Mouse (Mus musculus) kidney, adult 11 months (tissue): ENCODE results near the gene Lrp2.

ENCODE experiments used
- DNase-seq: peaks from one replicate; pipeline ENCODE4 v3.0.0; 2022

Gene Lrp2

DNA sequence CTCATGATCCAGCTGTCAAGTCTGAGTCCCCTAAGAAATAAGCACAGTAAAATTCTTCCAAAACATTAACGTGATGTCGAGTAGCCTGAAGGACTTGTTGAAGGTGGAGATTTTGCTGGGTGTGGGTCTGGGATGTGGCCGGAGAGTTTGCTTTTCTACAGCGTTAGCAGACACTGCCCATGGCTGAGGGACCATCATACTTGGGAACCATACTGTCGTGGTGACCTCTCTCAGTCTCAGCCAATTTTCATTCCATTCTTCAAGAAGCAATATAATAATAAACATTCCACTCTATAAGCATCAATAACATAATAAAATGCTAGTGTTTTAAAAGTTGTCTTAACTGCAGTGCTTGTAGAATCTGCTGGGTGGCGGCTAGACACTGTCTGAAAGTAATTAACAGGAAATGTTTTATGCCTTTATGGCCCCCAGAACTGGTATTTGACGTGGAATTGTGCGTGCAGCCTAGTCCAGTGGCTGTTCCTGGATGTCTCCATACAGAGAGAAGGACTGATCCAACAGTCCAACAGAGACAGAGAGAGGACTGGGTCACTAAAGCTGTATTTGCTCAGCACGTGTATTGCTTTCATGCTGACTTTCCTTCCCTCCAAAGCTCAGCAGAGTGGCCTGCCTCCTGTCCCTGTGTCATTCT is 190.1 kb downstream of the Lrp2 start:
- DNase-seq, result no peak

DNA sequence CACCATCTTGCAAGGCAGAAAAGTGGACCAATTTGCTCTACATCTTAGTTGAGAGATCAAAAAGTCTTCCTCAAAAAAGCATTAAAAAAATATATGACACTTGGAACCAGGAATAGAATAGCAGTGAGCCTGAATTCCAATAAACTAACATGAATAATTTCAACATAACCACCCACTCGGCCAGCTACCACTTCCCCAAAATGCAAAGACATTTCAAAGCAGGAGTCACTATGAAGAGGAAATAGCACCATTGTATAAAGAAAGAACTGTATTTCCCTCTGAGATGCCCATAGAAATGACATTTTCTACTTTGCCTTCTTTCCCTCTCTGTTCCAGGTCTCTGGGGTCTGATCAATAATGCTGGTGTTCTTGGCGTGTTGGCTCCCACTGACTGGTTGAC is 191.9 kb downstream of the Lrp2 start:
- no peak for DNase-seq

- peak; percentile 48 for DNase-seq
Measured at GRCm38 (mm10) chr2:69386118-69386871, 199.6 kb downstream of the Lrp2 start.

- no peak for DNase-seq
Measured at GRCm38 (mm10) chr2:69382838-69383237, 203.0 kb downstream of the Lrp2 start.

- no peak for DNase-seq
Measured at GRCm38 (mm10) chr2:69381740-69382139, 204.1 kb downstream of the Lrp2 start.

GRCm38 (mm10) chr2:69380281-69380680 is 205.6 kb downstream of the Lrp2 start, which contains the start of gene Dhrs9:
TSS of gene Dhrs9 (plus strand) at chr2:69380445.
- DNase-seq, result no peak

GRCm38 (mm10) chr2:69379801-69380200 is 206.1 kb downstream of the Lrp2 start:
- no peak for DNase-seq

- DNase-seq, result no peak
Measured at GRCm38 (mm10) chr2:69376780-69377179, 209.1 kb downstream of the Lrp2 start.
